Mouse (Mus musculus) small intestine, adult 2 months (tissue): Measurements from ENCODE around the gene Tmem51. TPM values are rescaled to one million over a fixed set of nuclear protein-coding genes. Genes with fewer than 3 reads are reported as not detected.

ENCODE experiments used
- H3K27ac ChIP-seq: fragments of 200-500 bp; 2 replicates; pipeline ENCODE4 v1.5.1; 2012; ENCODE audit warnings: low read depth, low read length, control low read depth, inconsistent platforms; ENCODE audit not compliant: insufficient read depth
- H3K27me3 ChIP-seq: fragments of 200-500 bp; 2 replicates; pipeline ENCODE4 v1.6.1; 2012; ENCODE audit warnings: mild to moderate bottlenecking, moderate library complexity, low read length, inconsistent platforms; ENCODE audit not compliant: control insufficient read depth, insufficient read depth
- H3K36me3 ChIP-seq: fragments of 200-500 bp; 2 replicates; pipeline ENCODE4 v1.6.1; 2012; ENCODE audit warnings: mild to moderate bottlenecking, low read length, control low read depth, inconsistent platforms; ENCODE audit not compliant: control insufficient read depth, insufficient read depth
- H3K4me1 ChIP-seq: fragments of 200-500 bp; 2 replicates; pipeline ENCODE4 v1.6.1; 2012; ENCODE audit warnings: low read length, inconsistent platforms, mixed read lengths; ENCODE audit not compliant: control insufficient read depth, insufficient read depth, insufficient read length
- H3K4me3 ChIP-seq: fragments of 200-500 bp; 2 replicates; pipeline ENCODE4 v1.5.1; 2012; ENCODE audit warnings: low read depth, mild to moderate bottlenecking, control low read depth, inconsistent platforms, low read length, moderate library complexity
- CTCF ChIP-seq: fragments of 200-500 bp; IDR thresholded peaks from 2 replicates; pipeline ENCODE4 v1.5.1; 2012; ENCODE audit warnings: low read depth, mild to moderate bottlenecking, control low read depth, inconsistent platforms, low read length, moderate library complexity, mixed read lengths; ENCODE audit not compliant: insufficient replicate concordance, insufficient read length; ENCODE audit errors: extremely low read depth
- POLR2A ChIP-seq: fragments of 200-500 bp; IDR thresholded peaks from 2 replicates; pipeline ENCODE4 v1.6.1; 2012; ENCODE audit warnings: low read depth, mild to moderate bottlenecking, control low read depth, inconsistent platforms, low read length, moderate library complexity
- WGBS: fragments of 180-500 bp; shearing (Covaris S2); methylation state at CpG from one replicate; pipeline ENCODE4 v1.1.7; 2018; 5-methylcytosine and 5-hydroxymethylcytosine counted together
- polyA plus RNA-seq: library from polyadenylated mRNA; depleted of rRNA; stranded (reverse); fragments of >200 nt; gene quantifications from 2 replicates; pipeline ENCODE4 v1.2.3, GENCODE M21; 2012

Gene Tmem51
- polyA plus RNA-seq, 1 experiment = 30.5 TPM

GRCm38 (mm10) chr4:142044452-142044851, 39.7 kb downstream of the Tmem51 start:
- Histone ChIP-seq H3K27ac (no peak overlapping the region), H3K4me1 (peaks cover 41% of the 10 kb centered on the region), H3K27me3 (no peaks in the 10 kb centered on the region), H3K4me3 (no peak overlapping the region), H3K36me3 (no peaks in the 10 kb centered on the region; the same call in 1 of the 2 replicates)
- 55% methylated on average over 12 of the region's 12 CpGs for WGBS
- TF ChIP-seq CTCF = no peak
- TF ChIP-seq POLR2A = no peak

GRCm38 (mm10) chr4:142039662-142040353, 44.3 kb downstream of the Tmem51 start:
- Histone ChIP-seq H3K27ac (no peak overlapping the region), H3K4me3 (no peak overlapping the region), H3K27me3 (no peaks in the 10 kb centered on the region), H3K4me1 (peaks cover 19% of the 10 kb centered on the region), H3K36me3 (peaks cover 22% of the 10 kb centered on the region)
- WGBS = 84% methylated on average over 9 of the region's 9 CpGs
- TF ChIP-seq POLR2A (no peak), CTCF (no peak)

GRCm38 (mm10) chr4:142037897-142038296, 46.2 kb downstream of the Tmem51 start:
- 86% methylated on average over 4 of the region's 4 CpGs for WGBS
- H3K4me3 ChIP-seq = no peak overlapping the region
- no peaks in the 10 kb centered on the region for H3K27me3 ChIP-seq
- no peak for TF ChIP-seq POLR2A
- TF ChIP-seq CTCF = no peak
- H3K4me1 ChIP-seq = peaks cover 10% of the 10 kb centered on the region
- H3K27ac ChIP-seq = no peak overlapping the region
- H3K36me3 ChIP-seq = peaks cover 30% of the 10 kb centered on the region

GRCm38 (mm10) chr4:142028533-142028932, 55.6 kb downstream of the Tmem51 start:
- H3K36me3 ChIP-seq = peaks cover 25% of the 10 kb centered on the region
- no peaks in the 10 kb centered on the region; the same call in 1 of the 2 replicates for H3K4me1 ChIP-seq
- no peaks in the 10 kb centered on the region for H3K27me3 ChIP-seq
- no peak overlapping the region for H3K4me3 ChIP-seq
- 10% methylated on average over 13 of the region's 13 CpGs for WGBS
- no peak overlapping the region for H3K27ac ChIP-seq
- TF ChIP-seq POLR2A = no peak
- TF ChIP-seq CTCF = no peak

GRCm38 (mm10) chr4:142026965-142027364, 57.1 kb downstream of the Tmem51 start:
- TF ChIP-seq POLR2A = no peak
- no peak for TF ChIP-seq CTCF

GRCm38 (mm10) chr4:142024536-142024935, 59.6 kb downstream of the Tmem51 start:
- 81% methylated on average over 2 of the region's 2 CpGs for WGBS
- H3K36me3 ChIP-seq = no peaks in the 10 kb centered on the region
- no peak overlapping the region for H3K27ac ChIP-seq
- TF ChIP-seq POLR2A (no peak), CTCF (no peak)
- H3K4me1 ChIP-seq = peaks cover 2% of the 10 kb centered on the region; the same call in 1 of the 2 replicates
- no peak overlapping the region for H3K4me3 ChIP-seq
- no peaks in the 10 kb centered on the region for H3K27me3 ChIP-seq

More at GRCm38 (mm10) chr4:142026965-142027364, 57.1 kb downstream of the Tmem51 start:
- H3K27me3 ChIP-seq = no peaks in the 10 kb centered on the region
- H3K36me3 ChIP-seq = peaks cover 16% of the 10 kb centered on the region
- peaks cover 2% of the 10 kb centered on the region; the same call in 1 of the 2 replicates for H3K4me1 ChIP-seq
- no peak overlapping the region for H3K4me3 ChIP-seq
- 80% methylated on average over 2 of the region's 2 CpGs for WGBS
- H3K27ac ChIP-seq = no peak overlapping the region

- H3K27ac ChIP-seq = no peak overlapping the region
- 46% methylated on average over 4 of the region's 4 CpGs for WGBS
- H3K4me1 ChIP-seq = peaks cover 2% of the 10 kb centered on the region; the same call in 1 of the 2 replicates
- TF ChIP-seq POLR2A (no peak), CTCF (no peak)
- H3K4me3 ChIP-seq = no peak overlapping the region
- no peaks in the 10 kb centered on the region for H3K36me3 ChIP-seq
- no peaks in the 10 kb centered on the region for H3K27me3 ChIP-seq
Observed at GRCm38 (mm10) chr4:142023166-142023565, 60.9 kb downstream of the Tmem51 start.

- 0 out of 2 replicates have a peak overlapping the region, but pooled peaks have one; percentile 5 for H3K4me3 ChIP-seq
- peaks cover 9% of the 10 kb centered on the region; the same call in 1 of the 2 replicates for H3K4me1 ChIP-seq
- peak; percentile 24; the same call in 1 of the 2 replicates for TF ChIP-seq CTCF
- no peak for TF ChIP-seq POLR2A
- no peaks in the 10 kb centered on the region for H3K36me3 ChIP-seq
- no peak overlapping the region for H3K27ac ChIP-seq
- WGBS = 12% methylated on average over 15 of the region's 15 CpGs
- no peaks in the 10 kb centered on the region for H3K27me3 ChIP-seq
Observed at GRCm38 (mm10) chr4:142017686-142018085, 66.4 kb downstream of the Tmem51 start.
